Mouse (Mus musculus) CD4-positive, CD25-positive, alpha-beta regulatory T cell (primary cell): ENCODE data around the gene Rheb. TPM values are rescaled to one million over a fixed set of nuclear protein-coding genes. Genes with fewer than 3 reads are reported as not detected.

Source experiments
- polyA plus RNA-seq: library from polyadenylated mRNA; unstranded; fragments of 100-300 nt; shearing (Covaris generic); gene quantifications from one replicate; pipeline ENCODE4 v1.2.1, GENCODE M21; 2017

Gene Rheb
- polyA plus RNA-seq = 134 TPM

GRCm38 (mm10) chr5:24842274-24843102, at the start of gene Rheb:
Gene Rheb (minus strand): TSS chr5:24842624.

DNA sequence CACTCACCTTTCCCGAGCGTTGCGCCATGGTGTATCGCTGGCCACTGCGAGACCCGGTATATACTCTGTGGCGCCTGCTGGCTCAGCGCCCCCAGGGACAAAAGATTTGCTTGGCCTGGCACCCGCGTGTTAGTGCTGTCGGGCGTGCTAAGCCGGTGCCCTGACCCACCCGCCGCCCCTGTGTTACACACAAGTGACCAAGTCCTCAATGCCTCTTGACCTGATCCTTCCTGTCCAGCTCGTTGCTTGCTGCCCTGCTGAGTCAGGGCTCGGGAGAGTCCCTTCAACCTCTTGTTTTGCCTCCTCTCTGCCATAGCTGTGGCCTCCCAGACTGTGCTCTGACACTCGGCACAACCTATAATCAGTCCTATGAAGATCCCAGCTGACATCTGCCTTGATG, 84.6 kb downstream of the Rheb start, which contains the start of gene Crygn:
TSS of gene Crygn (minus strand) at position 193 of the 400 bp plus-strand sequence.

Other genes starting within 250 kb of the Rheb start
- 2.3 TPM for gene Smarcd3, start 218.2 kb downstream of the Rheb start, polyA plus RNA-seq
- gene Nub1, start 157.1 kb downstream of the Rheb start, polyA plus RNA-seq = 92.2 TPM
- gene Wdr86, start 111.9 kb downstream of the Rheb start, polyA plus RNA-seq = 0.22 TPM
- gene Crygn, start 84.6 kb downstream of the Rheb start, polyA plus RNA-seq = 1.7 TPM